Mouse (Mus musculus) heart, embryonic 12.5 days (tissue): ENCODE measurements around the gene Tpk1. TPM values are rescaled to one million over a fixed set of nuclear protein-coding genes. Genes with fewer than 3 reads are reported as not detected.

ENCODE experiments used
- ATAC-seq: fragments of 200-750 bp; cut with Nextera tagmentation; 2 replicates; pipeline ENCODE4 v1.8.0; 2017; ENCODE audit warnings: moderate TSS enrichment, moderate library complexity; ENCODE audit not compliant: insufficient number of reproducible peaks, low FRiP score
- H3K27ac ChIP-seq: fragments of 300-500 bp; sonication (generic); 2 replicates; pipeline ENCODE4 v1.5.1; 2016; ENCODE audit warnings: mild to moderate bottlenecking, moderate library complexity; ENCODE audit not compliant: poor library complexity, severe bottlenecking
- H3K27me3 ChIP-seq: fragments of 300-500 bp; sonication (generic); replicated peaks from 2 replicates; pipeline ENCODE4 v1.6.1; 2016; ENCODE audit warnings: mild to moderate bottlenecking, moderate library complexity
- H3K36me3 ChIP-seq: fragments of 300-500 bp; sonication (generic); 2 replicates; pipeline ENCODE4 v1.6.1; 2016; ENCODE audit warnings: mild to moderate bottlenecking, moderate library complexity
- H3K4me1 ChIP-seq: fragments of 300-500 bp; sonication (generic); replicated peaks from 2 replicates; pipeline ENCODE4 v1.6.1; 2016; ENCODE audit warnings: mild to moderate bottlenecking
- H3K4me2 ChIP-seq: fragments of 300-500 bp; sonication (generic); 2 replicates; pipeline ENCODE4 v1.6.1; 2016; ENCODE audit warnings: mild to moderate bottlenecking, moderate library complexity
- H3K4me3 ChIP-seq: fragments of 300-500 bp; sonication (generic); 2 replicates; pipeline ENCODE4 v1.5.1; 2016; ENCODE audit warnings: mild to moderate bottlenecking
- H3K9ac ChIP-seq: fragments of 300-500 bp; sonication (generic); 2 replicates; pipeline ENCODE4 v1.6.1; 2016; ENCODE audit warnings: mild to moderate bottlenecking, moderate library complexity
- H3K9me3 ChIP-seq: fragments of 300-500 bp; sonication (generic); replicated peaks from 2 replicates; pipeline ENCODE4 v1.6.1; 2016; ENCODE audit warnings: mild to moderate bottlenecking, moderate library complexity
- WGBS: fragments of 180-500 bp; shearing (Covaris S2); methylation state at CpG from one replicate; pipeline ENCODE4 v1.1.7; 2016; 5-methylcytosine and 5-hydroxymethylcytosine counted together
- polyA plus RNA-seq: library from polyadenylated mRNA; unstranded; fragments of >200 nt; fragmentation: Nextera tagmentation; extraction: Ambion mirVana; gene quantifications from 2 replicates; pipeline ENCODE4 v1.2.1, GENCODE M21; 2016

The Tpk1 gene
- polyA plus RNA-seq, 1 experiment from 2014 or later: 8.3 TPM

GRCm38 (mm10) chr6:43384841-43385240 is 281.2 kb downstream of the Tpk1 start:
- Histone ChIP-seq H3K36me3 (no peaks in the 10 kb centered on the region), H3K4me1 (peaks cover 4% of the 10 kb centered on the region; the same call in 1 of the 2 replicates), H3K9ac (no peak overlapping the region), H3K4me2 (no peak overlapping the region), H3K4me3 (no peak overlapping the region), H3K9me3 (no peaks in the 10 kb centered on the region), H3K27ac (no peak overlapping the region), H3K27me3 (no peaks in the 10 kb centered on the region)
- ATAC-seq: no peak
- 66% methylated on average over 3 of the region's 3 CpGs for WGBS

- no peak for ATAC-seq
- no peaks in the 10 kb centered on the region for H3K27me3 ChIP-seq
- H3K4me3 ChIP-seq: no peak overlapping the region
- no peaks in the 10 kb centered on the region for H3K36me3 ChIP-seq
- no peak overlapping the region for H3K9ac ChIP-seq
- H3K4me1 ChIP-seq: peaks cover 4% of the 10 kb centered on the region; the same call in 1 of the 2 replicates
- no peaks in the 10 kb centered on the region for H3K9me3 ChIP-seq
- H3K27ac ChIP-seq: no peak overlapping the region
- H3K4me2 ChIP-seq: no peak overlapping the region
- WGBS: 61% methylated on average over 3 of the region's 3 CpGs
Observed at GRCm38 (mm10) chr6:43384304-43384703, 281.8 kb downstream of the Tpk1 start.

GRCm38 (mm10) chr6:43382750-43383149 is 283.3 kb downstream of the Tpk1 start:
- Histone ChIP-seq H3K36me3 (no peaks in the 10 kb centered on the region), H3K4me1 (peaks cover 4% of the 10 kb centered on the region; the same call in 1 of the 2 replicates), H3K27ac (no peak overlapping the region), H3K9ac (no peak overlapping the region), H3K4me3 (no peak overlapping the region), H3K4me2 (no peak overlapping the region), H3K9me3 (no peaks in the 10 kb centered on the region), H3K27me3 (no peaks in the 10 kb centered on the region)
- 80% methylated on average over 3 of the region's 3 CpGs for WGBS
- ATAC-seq: no peak

- ATAC-seq: no peak
- 49% methylated on average over 3 of the region's 3 CpGs for WGBS
- H3K36me3 ChIP-seq: no peaks in the 10 kb centered on the region
- H3K9ac ChIP-seq: no peak overlapping the region
- H3K27me3 ChIP-seq: no peaks in the 10 kb centered on the region
- H3K4me3 ChIP-seq: no peak overlapping the region
- peaks cover 2% of the 10 kb centered on the region; the same call in 1 of the 2 replicates for H3K4me1 ChIP-seq
- H3K9me3 ChIP-seq: no peaks in the 10 kb centered on the region
- H3K4me2 ChIP-seq: no peak overlapping the region
- H3K27ac ChIP-seq: no peak overlapping the region
Observed at GRCm38 (mm10) chr6:43382284-43382683, 283.8 kb downstream of the Tpk1 start.

- no peaks in the 10 kb centered on the region for H3K4me1 ChIP-seq
Observed at GRCm38 (mm10) chr6:43373206-43373605, 292.9 kb downstream of the Tpk1 start.

GRCm38 (mm10) chr6:43367434-43367945 is 298.6 kb downstream of the Tpk1 start:
- H3K36me3 ChIP-seq: no peaks in the 10 kb centered on the region
- H3K27me3 ChIP-seq: no peaks in the 10 kb centered on the region
- peaks cover 3% of the 10 kb centered on the region; the same call in 1 of the 2 replicates for H3K4me1 ChIP-seq
- H3K4me2 ChIP-seq: no peak overlapping the region
- no peak overlapping the region for H3K9ac ChIP-seq
- no peaks in the 10 kb centered on the region for H3K9me3 ChIP-seq
- no peak overlapping the region for H3K4me3 ChIP-seq
- 52% methylated on average over 1 of the region's 1 CpGs for WGBS
- H3K27ac ChIP-seq: no peak overlapping the region
- no peak for ATAC-seq

More at GRCm38 (mm10) chr6:43373206-43373605, 292.9 kb downstream of the Tpk1 start:
- WGBS: 78% methylated on average over 5 of the region's 5 CpGs
- Histone ChIP-seq H3K4me2 (no peak overlapping the region), H3K27ac (no peak overlapping the region), H3K36me3 (no peaks in the 10 kb centered on the region), H3K27me3 (no peaks in the 10 kb centered on the region), H3K4me3 (no peak overlapping the region), H3K9ac (no peak overlapping the region), H3K9me3 (no peaks in the 10 kb centered on the region)
- ATAC-seq: no peak

DNA sequence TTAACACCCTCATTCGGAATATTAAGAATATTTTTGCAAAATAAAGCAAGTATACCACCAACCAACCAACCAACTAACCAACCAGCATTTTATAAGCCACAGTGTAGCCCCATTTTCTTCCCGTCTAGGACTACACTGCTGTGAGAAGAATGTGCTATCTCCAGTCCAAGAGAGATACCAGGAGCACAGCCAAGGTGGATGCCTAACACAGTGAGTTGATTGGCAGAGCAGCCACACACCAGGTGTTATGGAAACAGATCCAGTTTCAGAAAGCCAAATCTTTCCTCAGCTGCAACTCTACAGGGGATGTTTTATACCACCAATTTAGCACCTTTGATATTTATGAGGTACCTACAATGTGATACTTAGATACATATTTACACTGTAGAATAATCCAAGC is 299.1 kb downstream of the Tpk1 start:
- no peaks in the 10 kb centered on the region for H3K9me3 ChIP-seq

GRCm38 (mm10) chr6:43363917-43364316 is 302.2 kb downstream of the Tpk1 start:
- Histone ChIP-seq H3K36me3 (no peaks in the 10 kb centered on the region), H3K4me3 (no peak overlapping the region), H3K9me3 (no peaks in the 10 kb centered on the region), H3K4me1 (peaks cover 3% of the 10 kb centered on the region; the same call in 1 of the 2 replicates), H3K27me3 (no peaks in the 10 kb centered on the region), H3K27ac (no peak overlapping the region), H3K4me2 (no peak overlapping the region), H3K9ac (no peak overlapping the region)
- no peak for ATAC-seq
- 78% methylated on average over 3 of the region's 3 CpGs for WGBS

More for the DNA sequence above, 299.1 kb downstream of the Tpk1 start:
- no peak overlapping the region for H3K4me2 ChIP-seq
- H3K4me3 ChIP-seq: no peak overlapping the region
- no peak overlapping the region for H3K27ac ChIP-seq
- ATAC-seq: no peak
- 56% methylated on average over 2 of the region's 2 CpGs for WGBS
- H3K9ac ChIP-seq: no peak overlapping the region
- peaks cover 3% of the 10 kb centered on the region; the same call in 1 of the 2 replicates for H3K4me1 ChIP-seq
- H3K27me3 ChIP-seq: no peaks in the 10 kb centered on the region
- H3K36me3 ChIP-seq: no peaks in the 10 kb centered on the region

DNA sequence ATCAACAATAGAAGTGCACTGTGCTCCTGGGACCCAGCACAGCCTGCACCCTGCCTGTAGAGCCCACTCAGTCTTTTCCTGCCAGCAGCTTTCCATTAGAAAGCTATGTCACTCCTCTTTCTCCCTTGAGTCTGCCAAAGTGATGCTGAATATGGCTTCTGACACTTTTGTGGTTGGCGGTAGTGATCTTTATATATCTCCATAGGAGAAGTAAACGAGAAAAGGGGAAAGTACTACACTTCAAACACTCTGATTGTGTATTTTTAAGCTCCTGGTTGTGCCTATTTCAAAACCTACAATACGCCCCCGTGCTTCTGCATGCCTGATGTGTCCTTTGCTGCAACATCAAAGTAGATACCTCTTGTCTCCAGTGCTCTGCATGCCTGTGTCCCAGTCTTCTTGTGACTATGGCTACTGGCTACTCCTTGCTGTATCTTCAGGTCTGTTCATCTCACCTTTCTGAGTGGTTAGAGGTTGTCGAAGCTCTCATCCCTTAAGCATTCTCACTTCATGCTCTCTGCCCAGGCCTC is 302.7 kb downstream of the Tpk1 start:
- no peak overlapping the region for H3K27ac ChIP-seq
- H3K9ac ChIP-seq: no peak overlapping the region
- no peak overlapping the region for H3K4me3 ChIP-seq
- no peak for ATAC-seq
- H3K4me2 ChIP-seq: no peak overlapping the region
- H3K36me3 ChIP-seq: no peaks in the 10 kb centered on the region
- peaks cover 3% of the 10 kb centered on the region; the same call in 1 of the 2 replicates for H3K4me1 ChIP-seq
- H3K27me3 ChIP-seq: no peaks in the 10 kb centered on the region
- H3K9me3 ChIP-seq: no peaks in the 10 kb centered on the region
- WGBS: 77% methylated on average over 5 of the region's 5 CpGs

GRCm38 (mm10) chr6:43361248-43361647 is 304.8 kb downstream of the Tpk1 start:
- Histone ChIP-seq H3K9me3 (no peaks in the 10 kb centered on the region), H3K4me1 (no peaks in the 10 kb centered on the region), H3K4me2 (no peak overlapping the region), H3K27ac (no peak overlapping the region), H3K4me3 (no peak overlapping the region), H3K27me3 (no peaks in the 10 kb centered on the region), H3K36me3 (no peaks in the 10 kb centered on the region), H3K9ac (no peak overlapping the region)
- 62% methylated on average over 5 of the region's 5 CpGs for WGBS
- ATAC-seq: no peak

GRCm38 (mm10) chr6:43360214-43360613 is 305.9 kb downstream of the Tpk1 start:
- no peak for ATAC-seq
- no peaks in the 10 kb centered on the region for H3K4me1 ChIP-seq
- no peak overlapping the region for H3K27ac ChIP-seq
- H3K9me3 ChIP-seq: no peaks in the 10 kb centered on the region
- no peaks in the 10 kb centered on the region for H3K36me3 ChIP-seq
- no peak overlapping the region for H3K9ac ChIP-seq
- no peak overlapping the region for H3K4me3 ChIP-seq
- 72% methylated on average over 3 of the region's 3 CpGs for WGBS
- no peaks in the 10 kb centered on the region for H3K27me3 ChIP-seq
- H3K4me2 ChIP-seq: no peak overlapping the region
